Mouse (Mus musculus): ENCODE data around the gene H2-Q4. TPM values are rescaled to one million over a fixed set of nuclear protein-coding genes. Genes with fewer than 3 reads are reported as not detected.
"Not testable (repeated sequence)": the region's sequence is repeated elsewhere in the genome, so short reads cannot be mapped to it uniquely, and the experiment has no call there.

H2-Q4 gene
- total and polyA plus RNA-seq, 2 experiments from 2014 or later, result 1.0 to 1.4 TPM

DNA sequence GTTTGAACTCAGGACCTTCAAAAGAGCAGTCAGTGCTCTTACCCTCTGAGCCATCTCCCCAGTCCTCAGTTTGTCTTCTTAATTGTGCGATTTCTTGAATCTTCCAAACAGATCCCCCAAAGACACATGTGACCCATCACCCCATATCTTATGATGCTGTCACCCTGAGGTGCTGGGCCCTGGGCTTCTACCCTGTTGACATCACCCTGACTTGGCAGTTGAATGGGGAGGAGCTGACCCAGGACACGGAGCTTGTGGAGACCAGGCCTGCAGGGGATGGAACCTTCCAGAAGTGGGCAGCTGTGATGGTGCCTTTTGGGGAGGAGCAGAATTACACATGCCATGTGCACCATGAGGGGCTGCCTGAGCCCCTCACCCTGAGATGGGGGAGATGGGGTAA lies 17.5 kb downstream of the H2-Q4 start:
- not testable (repeated sequence) for H3K27me3 ChIP-seq (ENCODE audit: insufficient read depth, low read length); H3K36me3 ChIP-seq (ENCODE audit: insufficient read depth, low read length); DNase-seq (ENCODE audit: low spot score); H3K9me3 ChIP-seq (ENCODE audit: low read length); H3K27ac ChIP-seq (ENCODE audit: low read depth, low read length); H3K4me2 ChIP-seq (ENCODE audit: low read depth, low read length, poor library complexity, severe bottlenecking); H3K4me1 ChIP-seq (ENCODE audit: insufficient read depth, low read length); H3K9ac ChIP-seq (replicated peaks; ENCODE audit: low read length, poor library complexity, severe bottlenecking); ATAC-seq (ENCODE audit: low FRiP score); H3K4me3 ChIP-seq (ENCODE audit: low read depth, low read length)
- 85% methylated on average over 2 of the region's 2 CpGs for WGBS

DNA sequence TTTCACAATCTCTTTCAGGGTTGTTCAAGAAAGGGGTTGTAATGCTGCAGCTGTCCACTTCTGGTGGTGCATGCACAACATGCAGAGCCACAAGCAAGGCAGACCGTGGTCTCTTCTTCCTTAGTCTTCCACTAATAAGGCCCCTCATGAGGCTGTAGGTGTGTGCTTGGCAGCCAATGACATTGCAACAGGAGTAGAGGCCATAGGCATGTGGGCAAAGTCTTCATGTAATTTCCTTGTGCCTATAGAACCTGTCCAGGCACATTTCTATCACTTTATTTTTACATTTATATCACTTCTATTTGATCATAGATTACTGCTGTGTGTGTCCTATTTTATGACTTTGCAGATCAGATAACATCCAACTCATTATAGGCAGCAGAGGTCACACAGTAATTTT lies 33.6 kb downstream of the H2-Q4 start:
- no CpG with 5 or more reads among the region's 1 CpGs for WGBS
- not testable (repeated sequence) for H3K4me3 ChIP-seq (ENCODE audit: low read depth, low read length); H3K27ac ChIP-seq (ENCODE audit: low read depth, low read length); H3K36me3 ChIP-seq (ENCODE audit: insufficient read depth, low read length); DNase-seq (ENCODE audit: low spot score); H3K9me3 ChIP-seq (ENCODE audit: low read length); ATAC-seq (ENCODE audit: low FRiP score); H3K4me2 ChIP-seq (ENCODE audit: low read depth, low read length, poor library complexity, severe bottlenecking); H3K4me1 ChIP-seq (ENCODE audit: insufficient read depth, low read length); H3K9ac ChIP-seq (replicated peaks; ENCODE audit: low read length, poor library complexity, severe bottlenecking); H3K27me3 ChIP-seq (ENCODE audit: insufficient read depth, low read length)

DNA sequence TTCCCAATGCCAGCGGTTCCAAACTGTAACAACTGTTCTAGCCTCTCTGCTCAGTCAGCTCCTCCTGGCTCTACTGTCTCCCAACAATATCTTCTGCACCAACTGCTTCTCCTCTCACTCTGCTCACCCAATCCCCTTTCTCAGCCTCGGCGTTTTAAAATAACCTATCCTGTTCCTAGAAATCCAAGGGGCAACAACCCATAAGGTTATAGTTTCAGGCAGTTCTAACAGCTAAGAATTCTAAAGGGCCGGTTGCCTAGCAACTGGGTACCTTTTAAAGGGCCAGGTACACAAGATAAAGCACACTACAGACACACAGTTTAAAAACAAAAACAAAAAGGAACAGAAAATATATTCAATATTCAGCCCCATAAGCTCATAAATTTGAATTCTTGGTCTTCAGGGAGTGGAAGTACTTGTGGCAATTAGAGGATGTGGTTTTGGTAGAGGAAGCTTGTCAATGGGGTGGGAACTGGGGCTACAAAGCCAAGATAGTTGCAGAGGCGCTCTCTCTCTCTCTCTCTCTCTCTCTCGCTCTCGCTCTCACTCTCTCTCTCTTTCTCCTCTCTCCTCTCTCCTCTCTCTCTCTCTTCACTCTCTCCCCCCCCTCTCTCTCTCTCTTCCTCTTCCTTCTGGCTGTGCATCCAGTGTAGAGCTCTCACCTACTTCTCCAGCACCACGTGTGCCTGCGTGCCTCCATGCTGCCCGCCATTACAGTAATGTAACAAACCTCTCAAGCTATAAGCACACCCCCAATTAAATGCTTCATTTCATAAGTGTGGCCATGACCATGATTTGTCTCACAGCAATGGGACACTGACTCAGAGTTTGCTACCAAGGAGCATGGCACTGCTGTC lies 36.1 kb downstream of the H2-Q4 start:
- WGBS, result 45% methylated on average over 3 of the region's 10 CpGs
- not testable (repeated sequence) for H3K9me3 ChIP-seq (ENCODE audit: low read length); H3K27ac ChIP-seq (ENCODE audit: low read depth, low read length); H3K4me2 ChIP-seq (ENCODE audit: low read depth, low read length, poor library complexity, severe bottlenecking); DNase-seq (ENCODE audit: low spot score); H3K9ac ChIP-seq (replicated peaks; ENCODE audit: low read length, poor library complexity, severe bottlenecking); H3K4me3 ChIP-seq (ENCODE audit: low read depth, low read length); H3K4me1 ChIP-seq (ENCODE audit: insufficient read depth, low read length); H3K36me3 ChIP-seq (ENCODE audit: insufficient read depth, low read length); H3K27me3 ChIP-seq (ENCODE audit: insufficient read depth, low read length)
- peak; percentile 73 for ATAC-seq (ENCODE audit: low FRiP score)

DNA sequence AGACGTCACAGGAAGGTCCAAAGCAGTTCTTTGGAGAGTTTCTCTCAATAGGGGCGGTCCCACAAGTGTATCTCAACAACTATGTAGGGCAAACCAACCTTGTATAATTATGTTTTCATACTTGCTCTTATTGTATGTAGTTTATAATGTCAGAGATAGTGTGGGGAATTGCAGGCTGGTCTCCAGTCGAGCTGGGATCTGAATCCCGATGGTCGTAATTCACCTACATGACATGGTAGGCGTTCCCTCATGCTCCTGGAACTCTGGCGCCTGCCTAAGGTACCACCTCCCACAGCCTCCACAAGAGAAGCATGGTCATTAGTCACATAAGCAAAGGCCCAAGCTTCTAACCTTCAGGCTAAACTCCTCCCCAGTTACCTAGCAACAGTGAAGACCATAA lies 39.4 kb downstream of the H2-Q4 start:
- TF ChIP-seq CTCF (IDR thresholded peaks at IDR 0.05), result no peak
- H3K9ac ChIP-seq (replicated peaks; ENCODE audit: low read length, poor library complexity, severe bottlenecking), result no peak overlapping the region
- H3K4me2 ChIP-seq (ENCODE audit: low read depth, low read length, poor library complexity, severe bottlenecking), result no peak overlapping the region
- 85% methylated on average over 7 of the region's 7 CpGs for WGBS
- no peaks in the 10 kb centered on the region for H3K9me3 ChIP-seq (ENCODE audit: low read length)
- no peak overlapping the region for H3K4me3 ChIP-seq (ENCODE audit: low read depth, low read length)
- no peak overlapping the region for H3K27ac ChIP-seq (ENCODE audit: low read depth, low read length)
- H3K27me3 ChIP-seq (ENCODE audit: insufficient read depth, low read length), result no peaks in the 10 kb centered on the region
- DNase-seq (ENCODE audit: low spot score) (no peak), ATAC-seq (ENCODE audit: low FRiP score) (no peak)
- no peaks in the 10 kb centered on the region for H3K4me1 ChIP-seq (ENCODE audit: insufficient read depth, low read length)
- H3K36me3 ChIP-seq (ENCODE audit: insufficient read depth, low read length), result no peaks in the 10 kb centered on the region

DNA sequence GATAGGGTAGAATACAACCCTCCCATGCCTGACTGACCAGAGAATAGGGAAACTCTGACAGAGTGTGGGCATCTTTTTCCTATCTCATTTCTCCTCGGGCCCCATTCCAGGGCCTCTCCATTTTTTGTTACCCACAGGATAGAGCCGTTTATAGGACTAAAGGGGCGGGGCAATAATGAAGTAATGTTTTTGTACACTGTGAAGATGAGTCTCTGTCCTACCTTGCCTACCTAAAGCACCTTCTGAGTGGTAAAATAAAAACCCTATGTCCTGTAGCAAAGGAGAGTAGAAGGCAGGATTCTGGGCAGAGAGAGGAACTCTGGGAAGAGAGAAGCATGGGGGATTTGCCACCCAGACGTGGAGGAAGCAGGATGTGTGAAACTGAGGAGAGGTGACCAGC lies 40.1 kb downstream of the H2-Q4 start:
- not testable (repeated sequence) for ATAC-seq (ENCODE audit: low FRiP score); H3K4me2 ChIP-seq (ENCODE audit: low read depth, low read length, poor library complexity, severe bottlenecking); H3K27ac ChIP-seq (ENCODE audit: low read depth, low read length); H3K4me1 ChIP-seq (ENCODE audit: insufficient read depth, low read length); H3K27me3 ChIP-seq (ENCODE audit: insufficient read depth, low read length); H3K36me3 ChIP-seq (ENCODE audit: insufficient read depth, low read length); H3K4me3 ChIP-seq (ENCODE audit: low read depth, low read length); H3K9ac ChIP-seq (replicated peaks; ENCODE audit: low read length, poor library complexity, severe bottlenecking); H3K9me3 ChIP-seq (ENCODE audit: low read length); DNase-seq (ENCODE audit: low spot score)
- WGBS, result 69% methylated on average over 4 of the region's 4 CpGs

DNA sequence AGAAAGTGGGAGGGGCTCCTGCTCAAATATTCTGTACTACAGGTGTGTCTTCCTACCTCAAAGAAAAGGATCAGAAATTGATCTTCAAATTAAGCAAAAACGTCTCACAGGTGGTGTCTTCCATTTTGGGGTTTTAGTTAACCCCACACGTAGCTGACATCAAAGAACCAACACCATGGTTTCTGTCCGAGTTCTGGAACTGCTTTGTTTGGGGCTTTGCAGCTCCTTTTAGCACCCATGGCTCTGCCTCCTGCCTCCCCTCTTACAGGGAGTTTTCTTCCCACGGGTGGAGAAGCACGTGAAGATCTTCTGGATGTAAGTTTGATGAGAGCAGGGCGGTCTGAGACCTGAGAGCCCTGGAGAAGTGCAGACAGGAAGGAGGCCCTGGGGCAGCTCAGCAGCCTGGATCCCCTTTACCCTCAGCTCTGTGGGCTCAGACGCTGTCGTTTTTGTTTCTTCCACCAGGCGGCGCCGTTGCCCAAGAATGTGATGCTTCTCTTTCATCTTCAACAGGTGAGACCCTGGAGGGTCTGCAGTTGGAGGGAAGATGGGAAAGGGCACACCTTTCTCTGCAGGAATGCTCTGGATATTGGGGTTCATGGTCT lies 40.9 kb downstream of the H2-Q4 start:
- H3K4me3 ChIP-seq (ENCODE audit: low read depth, low read length); H3K27ac ChIP-seq (ENCODE audit: low read depth, low read length); H3K9ac ChIP-seq (replicated peaks; ENCODE audit: low read length, poor library complexity, severe bottlenecking); ATAC-seq (ENCODE audit: low FRiP score); H3K4me1 ChIP-seq (ENCODE audit: insufficient read depth, low read length); H3K36me3 ChIP-seq (ENCODE audit: insufficient read depth, low read length); H3K4me2 ChIP-seq (ENCODE audit: low read depth, low read length, poor library complexity, severe bottlenecking); H3K27me3 ChIP-seq (ENCODE audit: insufficient read depth, low read length); H3K9me3 ChIP-seq (ENCODE audit: low read length): not testable (repeated sequence)
- 15% methylated on average over 11 of the region's 11 CpGs for WGBS
- DNase-seq (ENCODE audit: low spot score), result peak; percentile 26
- peak; percentile 80 for TF ChIP-seq CTCF (IDR thresholded peaks at IDR 0.05)

DNA sequence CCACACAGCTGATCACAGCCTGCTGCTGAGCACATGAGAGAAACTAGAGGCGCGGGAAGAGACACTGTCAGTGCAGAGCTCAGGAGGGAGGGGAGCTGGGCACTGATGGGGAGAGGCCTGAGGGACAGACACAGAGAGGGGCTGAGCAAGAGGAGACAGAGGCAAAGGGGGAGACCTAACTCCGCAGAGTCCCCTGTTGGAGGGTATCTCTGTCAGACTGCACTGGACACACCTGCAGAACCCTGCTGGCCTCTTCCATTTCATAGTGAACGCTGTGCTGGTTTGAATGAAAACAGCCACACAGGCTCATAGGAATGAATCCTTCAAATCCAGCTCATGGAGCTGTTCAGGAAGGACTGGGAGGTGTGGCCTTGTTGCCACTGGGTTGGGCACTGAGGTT lies 41.9 kb downstream of the H2-Q4 start:
- not testable (repeated sequence) for H3K4me2 ChIP-seq (ENCODE audit: low read depth, low read length, poor library complexity, severe bottlenecking); H3K9ac ChIP-seq (replicated peaks; ENCODE audit: low read length, poor library complexity, severe bottlenecking); H3K4me3 ChIP-seq (ENCODE audit: low read depth, low read length); DNase-seq (ENCODE audit: low spot score); H3K27me3 ChIP-seq (ENCODE audit: insufficient read depth, low read length); ATAC-seq (ENCODE audit: low FRiP score); H3K9me3 ChIP-seq (ENCODE audit: low read length); H3K27ac ChIP-seq (ENCODE audit: low read depth, low read length); H3K36me3 ChIP-seq (ENCODE audit: insufficient read depth, low read length); H3K4me1 ChIP-seq (ENCODE audit: insufficient read depth, low read length)
- WGBS, result 90% methylated on average over 4 of the region's 4 CpGs

DNA sequence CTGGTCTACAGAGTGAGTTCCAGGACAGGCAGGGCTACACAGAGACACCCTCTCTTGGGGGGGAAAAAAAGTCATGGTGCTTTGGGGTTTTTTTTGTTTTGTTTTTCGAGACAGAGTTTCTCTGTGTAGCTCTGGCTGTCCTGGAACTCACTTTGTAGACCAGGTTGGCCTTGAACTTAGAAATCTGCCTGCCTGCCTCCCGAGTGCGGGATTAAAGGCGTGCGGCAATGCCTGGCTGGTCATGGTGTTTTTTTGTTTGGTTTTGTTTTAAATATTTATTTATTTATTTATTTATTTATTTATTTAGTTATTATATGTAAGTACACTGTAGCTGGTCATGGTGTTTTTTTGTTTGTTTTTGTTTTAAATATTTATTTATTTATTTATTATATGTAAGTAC lies 42.9 kb downstream of the H2-Q4 start:
- H3K36me3 ChIP-seq (ENCODE audit: insufficient read depth, low read length); H3K9ac ChIP-seq (replicated peaks; ENCODE audit: low read length, poor library complexity, severe bottlenecking); H3K4me3 ChIP-seq (ENCODE audit: low read depth, low read length); H3K4me2 ChIP-seq (ENCODE audit: low read depth, low read length, poor library complexity, severe bottlenecking); DNase-seq (ENCODE audit: low spot score); ATAC-seq (ENCODE audit: low FRiP score); H3K4me1 ChIP-seq (ENCODE audit: insufficient read depth, low read length); H3K27ac ChIP-seq (ENCODE audit: low read depth, low read length); H3K27me3 ChIP-seq (ENCODE audit: insufficient read depth, low read length); H3K9me3 ChIP-seq (ENCODE audit: low read length): not testable (repeated sequence)
- WGBS, result 90% methylated on average over 5 of the region's 5 CpGs
